Mouse (Mus musculus) urinary bladder, postnatal 14 days (tissue): ENCODE results near the gene Klhl2.

Experiments used
- DNase-seq: peaks from one replicate; pipeline ENCODE4 v3.0.0; 2021; ENCODE audit warnings: low spot score

Klhl2 gene

DNA sequence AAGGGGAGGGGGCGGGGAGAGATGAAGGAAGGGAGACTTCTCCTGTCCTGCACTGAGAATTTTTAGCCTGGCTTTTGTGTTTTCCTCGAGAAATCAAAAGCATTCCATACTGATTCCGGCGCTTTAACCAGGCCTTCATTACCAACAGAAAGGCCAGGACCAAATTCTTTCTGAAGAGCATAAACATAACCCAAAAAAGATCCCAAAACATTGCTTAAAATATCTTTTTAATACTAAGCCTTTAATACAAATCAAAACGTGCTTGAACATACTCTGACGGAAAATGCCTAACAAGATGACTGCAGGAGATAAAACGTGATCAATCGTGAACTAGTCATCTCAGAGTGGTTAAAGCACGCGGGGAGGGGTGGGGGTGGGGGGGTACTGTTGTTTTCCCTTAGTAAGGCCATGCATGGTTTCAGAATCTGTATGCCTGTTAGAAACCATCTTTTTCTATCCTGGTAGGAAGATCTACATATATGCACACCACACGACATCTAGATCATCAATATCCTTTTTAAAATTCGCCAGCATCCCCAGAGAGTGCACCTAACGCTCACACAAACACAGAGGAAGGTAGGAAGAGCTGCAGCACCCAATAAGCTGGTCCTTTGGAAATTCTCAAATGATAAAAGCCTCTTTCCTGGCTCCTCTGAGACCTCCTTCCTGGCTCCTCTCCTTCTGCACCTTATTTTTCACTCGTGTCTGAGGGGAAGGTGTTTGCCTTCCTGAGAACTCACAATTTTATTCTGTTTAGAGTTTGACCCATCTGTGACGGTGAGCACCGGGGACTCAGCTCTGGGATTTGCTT, 158.0 kb downstream of the Klhl2 start:
- no peak for DNase-seq

DNA sequence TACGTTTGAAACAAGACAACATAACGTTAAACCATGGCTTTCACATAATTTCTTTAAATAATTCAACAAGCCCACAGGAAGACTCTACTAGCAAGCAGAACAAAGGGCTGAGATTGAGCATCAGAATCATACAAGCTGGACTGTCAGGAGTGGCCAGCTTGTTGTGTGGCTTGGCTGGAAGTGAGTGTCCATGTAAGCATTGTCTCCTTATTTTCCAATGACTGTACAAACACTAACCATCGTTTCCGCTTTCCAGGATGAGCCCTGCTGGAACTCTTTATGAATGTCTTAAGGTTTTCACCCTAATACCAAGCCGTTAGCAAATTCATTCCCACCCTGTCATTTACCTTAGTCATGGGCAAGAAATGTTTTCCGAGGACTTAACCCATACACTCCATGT, 159.0 kb downstream of the Klhl2 start:
- DNase-seq = no peak

DNA sequence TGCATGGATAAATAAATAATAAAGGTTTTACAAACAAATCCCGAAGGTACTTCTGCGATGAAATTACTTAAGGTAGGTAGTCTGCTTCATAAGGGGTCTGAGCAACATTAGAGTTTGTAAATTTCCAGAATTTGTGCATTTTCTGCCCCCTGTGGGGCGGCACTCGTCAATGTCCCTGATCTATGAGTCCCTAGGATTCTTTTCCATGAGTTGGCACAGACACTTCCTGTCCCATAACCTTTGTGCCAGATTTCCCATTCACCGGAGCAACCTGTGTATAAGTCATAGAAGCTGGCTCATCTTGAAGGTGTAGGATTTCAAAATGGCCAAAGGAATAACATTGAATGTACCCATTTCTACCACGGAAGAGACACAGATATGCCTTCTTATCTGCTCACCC, 159.5 kb downstream of the Klhl2 start:
- DNase-seq = no peak
